Mouse (Mus musculus) hindbrain, embryonic 10.5 days (tissue): ENCODE measurements around the gene Samhd1. TPM values are rescaled to one million over a fixed set of nuclear protein-coding genes. Genes with fewer than 3 reads are reported as not detected.
A peak's percentile ranks its signal among the peaks of the same experiment; 100 is the strongest.

Source experiments
- DNase-seq: peaks from one replicate; pipeline ENCODE4 v3.0.0-alpha.2; 2017; ENCODE audit warnings: low spot score
- H3K27ac ChIP-seq: fragments of 300-500 bp; sonication (generic); 2 replicates; pipeline ENCODE4 v1.5.1; 2016; ENCODE audit warnings: mild to moderate bottlenecking, moderate library complexity
- H3K27me3 ChIP-seq: fragments of 300-500 bp; sonication (generic); 2 replicates; pipeline ENCODE4 v1.6.1; 2016; ENCODE audit warnings: mild to moderate bottlenecking; ENCODE audit not compliant: poor library complexity, insufficient read depth, severe bottlenecking
- H3K36me3 ChIP-seq: fragments of 300-500 bp; sonication (generic); 2 replicates; pipeline ENCODE4 v1.6.1; 2016; ENCODE audit warnings: mild to moderate bottlenecking, moderate library complexity
- H3K4me1 ChIP-seq: fragments of 300-500 bp; sonication (generic); replicated peaks from 2 replicates; pipeline ENCODE4 v1.6.1; 2016; ENCODE audit warnings: mild to moderate bottlenecking
- H3K4me3 ChIP-seq: fragments of 300-500 bp; sonication (generic); 2 replicates; pipeline ENCODE4 v1.5.1; 2016; ENCODE audit warnings: mild to moderate bottlenecking, moderate library complexity
- H3K9me3 ChIP-seq: fragments of 300-500 bp; sonication (generic); 2 replicates; pipeline ENCODE4 v1.6.1; 2016; ENCODE audit warnings: mild to moderate bottlenecking, moderate library complexity
- WGBS: fragments of 180-500 bp; shearing (Covaris S2); methylation state at CpG from one replicate; pipeline ENCODE4 v1.1.7; 2016; 5-methylcytosine and 5-hydroxymethylcytosine counted together
- polyA plus RNA-seq: library from polyadenylated mRNA; unstranded; fragments of >200 nt; fragmentation: Nextera tagmentation; extraction: Ambion mirVana; gene quantifications from 2 replicates; pipeline ENCODE4 v1.2.1, GENCODE M21; 2016

Gene Samhd1
- polyA plus RNA-seq, 1 experiment from 2014 or later, result 18.8 TPM

- H3K9me3 ChIP-seq, result no peaks in the 10 kb centered on the region
- DNase-seq, result no peak
- 95% methylated on average over 5 of the region's 5 CpGs for WGBS
- no peak overlapping the region for H3K27ac ChIP-seq
- H3K4me1 ChIP-seq, result no peaks in the 10 kb centered on the region
- no peak overlapping the region for H3K4me3 ChIP-seq
- peaks cover 96% of the 10 kb centered on the region for H3K36me3 ChIP-seq
- H3K27me3 ChIP-seq, result no peaks in the 10 kb centered on the region
Measured at GRCm38 (mm10) chr2:157148417-157148816, 13.4 kb upstream of the Samhd1 start.

- Histone ChIP-seq H3K9me3 (no peaks in the 10 kb centered on the region), H3K27me3 (no peaks in the 10 kb centered on the region), H3K36me3 (peaks cover 87% of the 10 kb centered on the region), H3K4me1 (no peaks in the 10 kb centered on the region), H3K27ac (no peak overlapping the region), H3K4me3 (no peak overlapping the region)
- no peak for DNase-seq
- 96% methylated on average over 9 of the region's 9 CpGs for WGBS
Measured at GRCm38 (mm10) chr2:157147397-157148020, 12.4 kb upstream of the Samhd1 start.

- no peaks in the 10 kb centered on the region for H3K4me1 ChIP-seq
- peaks cover 3% of the 10 kb centered on the region; the same call in 1 of the 2 replicates for H3K9me3 ChIP-seq
- no peaks in the 10 kb centered on the region for H3K27me3 ChIP-seq
- WGBS, result 80% methylated on average over 1 of the region's 1 CpGs
- DNase-seq, result no peak
- H3K27ac ChIP-seq, result no peak overlapping the region
- no peak overlapping the region for H3K4me3 ChIP-seq
- peaks cover 64% of the 10 kb centered on the region for H3K36me3 ChIP-seq
Measured at GRCm38 (mm10) chr2:157145173-157145572, 10.1 kb upstream of the Samhd1 start.

- WGBS, result 80% methylated on average over 5 of the region's 5 CpGs
- no peaks in the 10 kb centered on the region for H3K27me3 ChIP-seq
- H3K4me1 ChIP-seq, result no peaks in the 10 kb centered on the region
- H3K36me3 ChIP-seq, result peaks cover 53% of the 10 kb centered on the region
- no peak for DNase-seq
- peaks cover 12% of the 10 kb centered on the region for H3K9me3 ChIP-seq
- no peak overlapping the region for H3K27ac ChIP-seq
- no peak overlapping the region for H3K4me3 ChIP-seq
Measured at GRCm38 (mm10) chr2:157144132-157144531, 9.1 kb upstream of the Samhd1 start.

GRCm38 (mm10) chr2:157141962-157142361, 6.9 kb upstream of the Samhd1 start:
- Histone ChIP-seq H3K36me3 (peaks cover 32% of the 10 kb centered on the region), H3K27ac (no peak overlapping the region), H3K4me1 (no peaks in the 10 kb centered on the region), H3K27me3 (no peaks in the 10 kb centered on the region), H3K9me3 (peaks cover 12% of the 10 kb centered on the region), H3K4me3 (no peak overlapping the region)
- no peak for DNase-seq
- WGBS, result 89% methylated on average over 4 of the region's 4 CpGs

GRCm38 (mm10) chr2:157139251-157139802, 4.3 kb upstream of the Samhd1 start:
- Histone ChIP-seq H3K36me3 (peaks cover 6% of the 10 kb centered on the region), H3K4me1 (peaks cover 9% of the 10 kb centered on the region), H3K4me3 (no peak overlapping the region), H3K27me3 (no peaks in the 10 kb centered on the region), H3K9me3 (peaks cover 12% of the 10 kb centered on the region), H3K27ac (no peak overlapping the region)
- 87% methylated on average over 5 of the region's 5 CpGs for WGBS
- DNase-seq, result no peak

- H3K36me3 ChIP-seq, result peaks cover under 1% of the 10 kb centered on the region; the same call in 1 of the 2 replicates
- WGBS, result 78% methylated on average over 5 of the region's 5 CpGs
- no peak overlapping the region for H3K27ac ChIP-seq
- H3K9me3 ChIP-seq, result peaks cover 12% of the 10 kb centered on the region
- no peak for DNase-seq
- H3K27me3 ChIP-seq, result no peaks in the 10 kb centered on the region
- H3K4me1 ChIP-seq, result peaks cover 14% of the 10 kb centered on the region
- H3K4me3 ChIP-seq, result no peak overlapping the region
Measured at GRCm38 (mm10) chr2:157138808-157139207, 3.7 kb upstream of the Samhd1 start.

GRCm38 (mm10) chr2:157137959-157138731, 3.1 kb upstream of the Samhd1 start:
- H3K4me1 ChIP-seq, result peaks cover 15% of the 10 kb centered on the region
- no peak overlapping the region for H3K4me3 ChIP-seq
- H3K27me3 ChIP-seq, result no peaks in the 10 kb centered on the region
- peaks cover 12% of the 10 kb centered on the region for H3K9me3 ChIP-seq
- 91% methylated on average over 9 of the region's 9 CpGs for WGBS
- H3K27ac ChIP-seq, result no peak overlapping the region
- no peak for DNase-seq
- no peaks in the 10 kb centered on the region for H3K36me3 ChIP-seq

- peaks cover 12% of the 10 kb centered on the region for H3K9me3 ChIP-seq
- no peaks in the 10 kb centered on the region for H3K27me3 ChIP-seq
- DNase-seq, result no peak
- H3K27ac ChIP-seq, result no peak overlapping the region
- WGBS, result 92% methylated on average over 2 of the region's 2 CpGs
- H3K4me1 ChIP-seq, result peaks cover 15% of the 10 kb centered on the region
- no peak overlapping the region for H3K4me3 ChIP-seq
- no peaks in the 10 kb centered on the region for H3K36me3 ChIP-seq
Measured at GRCm38 (mm10) chr2:157136646-157137045, 1.6 kb upstream of the Samhd1 start.

GRCm38 (mm10) chr2:157136176-157136575, 1.1 kb upstream of the Samhd1 start:
- no peak for DNase-seq
- 92% methylated on average over 4 of the region's 4 CpGs for WGBS

GRCm38 (mm10) chr2:157135529-157136120, 560 bp upstream of the Samhd1 start:
- Histone ChIP-seq H3K4me3 (peak overlapping the region; percentile 84), H3K36me3 (no peaks in the 10 kb centered on the region), H3K4me1 (peaks cover 15% of the 10 kb centered on the region), H3K27ac (peak overlapping the region; percentile 87), H3K9me3 (peaks cover 12% of the 10 kb centered on the region), H3K27me3 (no peaks in the 10 kb centered on the region)
- no peak for DNase-seq
- 87% methylated on average over 10 of the region's 10 CpGs for WGBS

More at GRCm38 (mm10) chr2:157136176-157136575, 1.1 kb upstream of the Samhd1 start:
- Histone ChIP-seq H3K4me3 (no peak overlapping the region), H3K4me1 (peaks cover 15% of the 10 kb centered on the region), H3K36me3 (no peaks in the 10 kb centered on the region), H3K27me3 (no peaks in the 10 kb centered on the region), H3K27ac (no peak overlapping the region), H3K9me3 (peaks cover 12% of the 10 kb centered on the region)

GRCm38 (mm10) chr2:157134479-157134931, 560 bp downstream of the Samhd1 start:
- H3K27me3 ChIP-seq, result no peaks in the 10 kb centered on the region
- H3K27ac ChIP-seq, result peak overlapping the region; percentile 87
- DNase-seq, result no peak
- peak overlapping the region; percentile 84 for H3K4me3 ChIP-seq
- no peaks in the 10 kb centered on the region for H3K36me3 ChIP-seq
- under 1% methylated on average over 25 of the region's 25 CpGs for WGBS
- H3K9me3 ChIP-seq, result 0 out of 2 replicates have a peak, but pooled peaks cover 4% of the 10 kb centered on the region
- H3K4me1 ChIP-seq, result peaks cover 15% of the 10 kb centered on the region
